Comparison of ENCODE assay signal across 21 mouse cellular contexts in genomic region chr3:34007611-34008010, GRCm38 (mm10). TPM values are rescaled to one million over a fixed set of nuclear protein-coding genes. Genes with fewer than 3 reads are reported as not detected.
A peak's percentile ranks its signal among the peaks of the same experiment; 100 is the strongest.
DNase-seq lines count a peak whose midpoint lies in the region; ATAC-seq and TF ChIP-seq lines count a peak whose summit lies in the region.
"Had no signal": no experiment of that assay in that cellular context is flagged by ENCODE, and none has a peak within 500 bp of the region (broad histone marks: within the 10 kb centered on the region; RNA-seq: fewer than 3 reads in every experiment).

No protein-coding gene starts in this region.

- no peak overlapping the region for H3K4me2 ChIP-seq in heart, embryonic 13.5 days
- H3K4me2 ChIP-seq: embryonic facial prominence, embryonic 12.5 days; forebrain, embryonic 13.5 days; hindbrain, embryonic 13.5 days had no signal

- DNase-seq in gastrocnemius, adult 2 months: no peak
- DNase-seq in gastrocnemius, postnatal 10 days: no peak
- DNase-seq in heart, adult 9 months (ENCODE audit: low spot score in 2 of 2): no peak
- DNase-seq in R1 (ENCODE audit: low read depth, low spot score): peak; percentile 89
- DNase-seq in kidney, postnatal 36 days: no peak
- DNase-seq: B cell, adult 2 months; cerebellum, adult 11-12 months; cerebellum, adult 9-10 months; forebrain, postnatal 0 days; gastrocnemius, postnatal 36 days; kidney, adult 11 months; kidney, adult 9 months had no signal

- H3K27ac ChIP-seq in gastrocnemius, adult 2 months: peak overlapping the region; percentile 32; the same call in 1 of the 2 replicates
- peak overlapping the region; percentile 66 for H3K27ac ChIP-seq in heart, embryonic 13.5 days (replicated peaks)
- H3K27ac ChIP-seq: embryonic facial prominence, embryonic 12.5 days; forebrain, embryonic 13.5 days; hindbrain, embryonic 13.5 days; hindbrain, postnatal 0 days had no signal

- ATAC-seq in heart, embryonic 13.5 days (ENCODE audit: extremely low read depth, insufficient number of reproducible peaks, low FRiP score, low TSS enrichment): no peak
- ATAC-seq: activated CD4-positive, CD25-positive, alpha-beta regulatory T cell, adult 4 months; CD4-positive, CD25-positive, alpha-beta regulatory T cell, adult 4 months; forebrain, embryonic 13.5 days; forebrain, postnatal 0 days; hindbrain, postnatal 0 days had no signal

- intact Hi-C loops in gastrocnemius, adult 2 months (cut with DNase I): no loop called here

- H3K36me3 ChIP-seq in heart, embryonic 13.5 days: no peaks in the 10 kb centered on the region
- no peaks in the 10 kb centered on the region for H3K36me3 ChIP-seq in E14TG2a.4 (ENCODE audit: insufficient read depth, low read length)
- H3K36me3 ChIP-seq: embryonic facial prominence, embryonic 12.5 days; G1E; hindbrain, embryonic 13.5 days had no signal

- 57% methylated on average over 4 of the region's 4 CpGs for WGBS in heart, embryonic 13.5 days

- no peaks in the 10 kb centered on the region for H3K27me3 ChIP-seq in heart, embryonic 13.5 days (replicated peaks)
- H3K27me3 ChIP-seq in E14TG2a.4 (ENCODE audit: insufficient read depth, low read length): no peaks in the 10 kb centered on the region
- H3K27me3 ChIP-seq: embryonic facial prominence, embryonic 12.5 days; forebrain, embryonic 13.5 days; hindbrain, embryonic 13.5 days had no signal

- H3K9ac ChIP-seq in heart, embryonic 13.5 days: no peak overlapping the region
- H3K9ac ChIP-seq: embryonic facial prominence, embryonic 12.5 days; forebrain, embryonic 13.5 days; forebrain, postnatal 0 days; hindbrain, embryonic 13.5 days had no signal

- H3K4me1 ChIP-seq in heart, embryonic 13.5 days: peaks cover 15% of the 10 kb centered on the region
- peaks cover 69% of the 10 kb centered on the region for H3K4me1 ChIP-seq in E14TG2a.4 (replicated peaks; ENCODE audit: low read depth, low read length)
- H3K4me1 ChIP-seq: embryonic facial prominence, embryonic 12.5 days; forebrain, embryonic 13.5 days; hindbrain, embryonic 13.5 days had no signal

- H3K9me3 ChIP-seq in heart, embryonic 13.5 days: no peaks in the 10 kb centered on the region
- no peaks in the 10 kb centered on the region for H3K9me3 ChIP-seq in E14TG2a.4 (ENCODE audit: low read length)
- H3K9me3 ChIP-seq: embryonic facial prominence, embryonic 12.5 days; forebrain, embryonic 13.5 days; G1E; hindbrain, embryonic 13.5 days had no signal

- TF ChIP-seq CTCF in gastrocnemius, adult 2 months (IDR thresholded peaks at IDR 0.05): no peak
- no peak for TF ChIP-seq CTCF in E14TG2a.4 (conservative IDR thresholded peaks at IDR 0.05; ENCODE audit: low read length)

- no peak overlapping the region for H3K4me3 ChIP-seq in gastrocnemius, adult 2 months
- H3K4me3 ChIP-seq in heart, embryonic 13.5 days: no peak overlapping the region
- H3K4me3 ChIP-seq in E14TG2a.4 (replicated peaks; ENCODE audit: low read length): peak overlapping the region; percentile 17; the same call in 1 of the 2 replicates
- H3K4me3 ChIP-seq: embryonic facial prominence, embryonic 12.5 days; forebrain, embryonic 13.5 days; hindbrain, embryonic 13.5 days had no signal

RNA-seq across cellular contexts. Expression of gene Fxr1, which starts 12.1 kb away (rescaled TPM):
- 100 to 1,000 TPM; 397 to 430 TPM for total RNA-seq in gastrocnemius, adult 2 months (2021)
- 100 to 1,000 TPM; 419 to 429 TPM for total RNA-seq in gastrocnemius, postnatal 10 days (2021)
- polyA plus RNA-seq in heart, embryonic 13.5 days (2015; fragmentation: Nextera tagmentation; extraction: Ambion mirVana): 63.6 and 68.8 TPM in 2 replicates
